Mouse (Mus musculus): ENCODE results near the gene Ctdspl.
A peak's percentile ranks its signal among the peaks of the same experiment; 100 is the strongest.

Ctdspl gene

DNA sequence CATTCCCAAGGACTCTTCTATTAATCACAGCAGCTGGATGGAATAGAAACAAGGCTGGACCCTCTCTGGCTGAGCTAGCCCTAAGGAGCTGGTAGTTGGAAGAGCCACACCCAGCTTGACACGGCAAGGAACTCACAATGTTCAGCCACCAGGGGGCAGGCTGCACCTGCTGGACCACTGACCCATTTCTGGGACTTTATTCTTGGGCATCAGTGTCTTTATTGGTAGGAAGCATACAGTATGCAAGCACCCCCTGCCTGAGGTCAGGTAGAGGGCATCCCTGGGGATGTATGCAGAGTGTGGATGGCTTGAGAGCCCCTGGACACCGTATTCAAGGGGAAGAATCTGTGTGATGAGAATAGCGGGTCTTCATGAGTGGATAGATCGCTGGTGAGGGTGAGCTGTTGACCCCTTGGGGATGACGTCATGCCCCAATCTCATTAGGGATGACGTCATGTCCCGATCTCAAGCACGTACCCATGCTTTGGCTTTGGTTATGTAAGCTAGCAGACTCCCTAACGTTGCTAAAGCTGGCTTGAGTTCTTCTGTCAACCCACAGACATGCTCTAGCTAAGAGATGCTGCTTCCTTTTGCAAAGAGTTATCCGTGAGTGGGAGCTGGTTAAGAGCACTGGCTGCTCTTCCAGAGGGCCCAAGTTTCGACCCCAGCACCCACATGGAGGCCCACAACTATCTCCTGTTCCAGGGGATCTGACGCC is 5.3 kb upstream of the Ctdspl start:
- peak; percentile 71 for DNase-seq (ENCODE audit: low spot score)

DNA sequence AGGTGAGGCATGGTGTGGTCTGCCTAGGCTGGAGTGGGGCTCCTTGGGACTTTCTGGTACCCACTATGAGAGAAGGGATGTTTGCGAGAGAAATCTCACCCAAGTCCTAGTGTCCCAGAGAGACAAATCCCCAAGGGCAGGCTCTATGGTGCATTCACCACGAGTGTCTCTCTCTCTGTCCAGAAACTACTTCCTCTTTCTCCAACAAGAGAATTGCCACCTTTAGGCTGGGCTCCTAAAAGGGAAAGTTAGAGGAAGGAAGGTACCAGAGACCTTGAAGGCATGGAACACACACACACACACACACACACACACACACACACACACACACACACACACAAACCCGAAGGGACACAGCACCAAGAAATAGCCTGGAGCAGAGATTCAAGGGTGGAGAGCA is 4.3 kb upstream of the Ctdspl start:
- DNase-seq (ENCODE audit: low spot score), result no peak

DNA sequence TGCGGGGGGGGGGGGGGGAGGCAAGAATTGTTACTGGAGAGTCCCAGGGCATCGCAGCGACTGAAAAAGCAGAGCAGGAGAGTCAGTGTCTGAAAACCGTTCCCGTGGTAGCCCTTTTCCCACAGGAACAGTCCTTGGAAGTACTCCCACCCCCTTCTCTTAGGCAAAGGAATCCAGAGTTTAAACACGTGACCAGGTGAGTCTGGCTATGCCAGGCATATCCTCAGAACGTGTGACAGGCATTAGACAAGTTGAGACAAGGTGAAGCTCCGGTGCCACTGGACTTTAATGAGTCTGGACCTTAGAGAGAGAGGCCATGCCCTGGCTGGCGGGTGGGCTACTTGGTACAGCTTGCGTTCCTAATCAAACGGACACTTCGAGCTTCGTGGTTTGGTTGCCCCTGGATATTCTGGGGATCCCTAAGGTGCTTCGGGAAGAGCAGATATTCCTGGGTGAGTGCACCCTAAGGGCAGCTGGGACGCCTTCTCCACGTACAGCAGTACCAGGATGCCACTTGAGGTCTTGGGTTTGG is 1.6 kb upstream of the Ctdspl start:
- no peak for DNase-seq (ENCODE audit: low spot score)

DNA sequence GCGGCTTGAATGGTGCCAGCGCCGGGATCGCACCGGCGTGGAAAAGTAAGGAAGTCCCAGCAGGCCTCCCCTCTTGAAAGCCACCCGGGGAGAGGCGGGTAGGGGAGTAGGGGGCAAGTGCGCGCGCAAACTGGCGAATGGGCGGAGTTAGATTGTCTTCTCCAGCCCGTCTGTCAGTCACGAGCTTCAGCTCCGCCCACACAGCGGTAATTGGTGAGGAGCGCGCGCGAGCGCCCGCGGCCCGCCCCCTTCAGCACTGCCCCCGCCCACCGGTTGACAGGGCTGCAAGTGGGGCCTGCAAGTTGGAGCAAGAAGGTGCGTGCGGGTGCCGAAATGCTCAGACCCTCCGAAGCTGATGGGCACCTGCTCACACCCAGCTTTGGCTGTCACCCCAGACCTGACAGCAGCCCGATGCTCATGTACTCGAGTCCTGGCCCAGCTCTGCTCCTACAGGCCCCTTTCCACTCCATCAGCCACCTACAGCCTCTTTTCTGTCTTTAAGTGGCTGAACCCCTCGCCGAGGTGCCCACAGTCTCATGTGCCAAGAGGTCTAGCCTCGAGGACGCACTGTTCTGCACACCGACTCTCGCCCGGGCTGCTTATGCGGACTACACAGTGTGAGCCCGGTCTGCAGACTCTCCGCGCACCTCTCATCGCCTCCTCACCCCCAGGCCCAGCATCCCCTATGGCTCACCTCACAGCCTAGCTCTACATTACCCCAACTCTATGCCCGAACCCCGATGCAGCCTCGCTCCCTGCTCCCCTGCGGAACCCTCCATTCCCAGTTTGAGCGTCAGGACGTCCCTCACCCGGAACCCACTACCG is 755 bp upstream of the Ctdspl start:
- peak; percentile 92 for DNase-seq (ENCODE audit: low spot score)

GRCm38 (mm10) chr9:118926688-118927321 is 552 bp downstream of the Ctdspl start:
- DNase-seq (ENCODE audit: low spot score), result no peak

- DNase-seq (ENCODE audit: low spot score), result no peak
Measured at GRCm38 (mm10) chr9:118927501-118927900, 1.2 kb downstream of the Ctdspl start.

- DNase-seq (ENCODE audit: low spot score), result no peak
Measured at GRCm38 (mm10) chr9:118928007-118928406, 1.8 kb downstream of the Ctdspl start.

DNA sequence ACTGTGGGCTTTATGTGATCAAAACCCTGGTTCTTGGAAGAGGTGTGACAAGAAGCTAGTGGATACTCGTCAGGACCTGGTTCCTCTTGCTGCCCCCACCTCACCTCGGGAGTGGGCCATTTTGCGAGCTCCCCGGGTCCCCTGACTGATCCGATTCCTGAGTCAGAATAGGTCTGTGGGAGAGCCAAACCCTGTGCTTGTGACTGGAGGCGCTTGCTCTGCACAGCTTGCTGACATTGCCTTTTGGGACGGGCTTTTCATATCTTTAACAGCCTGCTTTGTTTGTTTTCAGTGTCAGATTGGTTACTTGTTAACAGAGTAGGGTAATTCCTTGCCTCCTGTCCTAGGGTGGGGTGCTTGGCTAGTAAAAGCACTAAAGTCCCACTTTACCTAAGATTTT is 2.4 kb downstream of the Ctdspl start:
- no peak for DNase-seq (ENCODE audit: low spot score)

DNA sequence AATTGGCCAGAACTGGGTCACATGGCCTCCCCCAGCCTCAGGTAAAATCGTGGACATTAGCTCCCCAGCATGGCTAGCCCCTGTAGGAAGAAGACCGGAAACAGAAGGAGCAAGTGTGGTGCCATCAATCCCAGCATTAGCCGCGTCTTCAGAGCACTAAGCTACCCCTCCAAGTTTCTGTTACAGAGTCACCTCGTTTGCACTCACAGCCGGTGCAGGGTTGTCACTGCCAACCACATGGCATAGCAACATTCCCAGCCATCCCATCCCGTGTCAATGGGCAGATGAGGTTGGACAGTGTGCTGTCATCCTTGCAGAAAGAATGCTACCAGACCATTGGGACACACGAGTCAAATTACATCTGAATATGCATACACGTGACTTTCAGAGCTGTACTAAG is 4.4 kb downstream of the Ctdspl start:
- no peak for DNase-seq (ENCODE audit: low spot score)

DNA sequence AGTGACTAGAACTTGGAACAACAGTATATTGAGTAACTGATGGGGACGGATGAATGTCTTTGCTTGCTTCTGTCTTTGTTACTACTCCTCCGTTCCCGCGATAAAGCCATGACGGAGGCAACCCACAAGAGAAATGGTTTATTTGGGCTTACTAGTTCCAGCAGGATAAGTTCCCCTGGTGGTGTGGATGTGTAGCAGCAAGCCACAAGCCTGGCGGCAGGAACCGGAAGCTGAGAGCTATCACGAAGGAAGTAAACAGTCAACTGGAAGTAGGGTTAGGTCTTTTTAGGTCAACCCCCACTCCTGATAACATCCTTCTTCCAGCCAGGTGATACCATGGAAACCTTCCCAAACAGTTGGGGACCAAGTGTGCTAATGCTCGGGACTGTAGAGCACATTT is 7.5 kb downstream of the Ctdspl start:
- no peak for DNase-seq (ENCODE audit: low spot score)

DNA sequence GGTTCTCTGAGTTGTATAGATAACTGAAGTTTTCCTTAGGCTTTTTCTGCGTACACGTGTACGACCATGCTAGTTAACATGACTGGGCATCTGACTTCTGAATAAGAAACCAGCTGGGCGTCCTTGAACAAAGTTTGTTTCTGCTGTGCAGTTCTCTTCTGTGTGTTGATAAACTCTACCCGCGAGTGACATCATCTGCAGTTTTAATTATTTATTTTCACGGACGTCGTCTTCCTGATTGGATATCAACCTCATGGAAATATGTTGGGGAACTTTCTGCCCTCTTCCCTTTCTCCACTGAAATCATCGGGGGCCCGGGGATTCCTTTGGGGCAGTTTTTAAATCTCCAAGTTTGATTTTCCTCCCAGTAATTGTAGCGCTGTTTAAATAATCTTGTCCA is 8.1 kb downstream of the Ctdspl start:
- DNase-seq (ENCODE audit: low spot score), result no peak

GRCm38 (mm10) chr9:118935098-118935497 is 8.8 kb downstream of the Ctdspl start:
- DNase-seq (ENCODE audit: low spot score), result no peak

DNA sequence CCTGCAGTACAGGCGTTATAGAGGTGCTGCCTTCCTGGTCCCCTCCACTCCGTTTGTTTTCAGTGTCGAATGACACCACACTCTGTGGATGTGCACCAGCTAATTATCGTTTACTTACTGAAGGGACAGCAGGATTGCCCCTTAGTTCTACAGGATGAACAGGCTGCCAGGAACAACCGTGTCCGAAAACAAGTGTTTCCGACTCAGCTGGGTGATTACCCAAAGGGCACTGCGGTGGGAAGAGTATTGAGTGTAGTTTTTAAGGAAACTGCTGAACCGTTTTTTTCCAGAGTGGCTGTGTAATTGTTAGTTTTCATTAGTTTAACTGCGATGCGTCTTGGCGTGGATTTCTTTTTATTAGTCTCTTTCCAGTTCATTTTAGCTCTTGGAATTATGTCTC is 9.8 kb downstream of the Ctdspl start:
- no peak for DNase-seq (ENCODE audit: low spot score)

- DNase-seq (ENCODE audit: low spot score), result no peak
Measured at GRCm38 (mm10) chr9:118937515-118937914, 11.3 kb downstream of the Ctdspl start.

- no peak for DNase-seq (ENCODE audit: low spot score)
Measured at GRCm38 (mm10) chr9:118939410-118939809, 13.2 kb downstream of the Ctdspl start.

- no peak for DNase-seq (ENCODE audit: low spot score)
Measured at GRCm38 (mm10) chr9:118939831-118940230, 13.6 kb downstream of the Ctdspl start.

DNA sequence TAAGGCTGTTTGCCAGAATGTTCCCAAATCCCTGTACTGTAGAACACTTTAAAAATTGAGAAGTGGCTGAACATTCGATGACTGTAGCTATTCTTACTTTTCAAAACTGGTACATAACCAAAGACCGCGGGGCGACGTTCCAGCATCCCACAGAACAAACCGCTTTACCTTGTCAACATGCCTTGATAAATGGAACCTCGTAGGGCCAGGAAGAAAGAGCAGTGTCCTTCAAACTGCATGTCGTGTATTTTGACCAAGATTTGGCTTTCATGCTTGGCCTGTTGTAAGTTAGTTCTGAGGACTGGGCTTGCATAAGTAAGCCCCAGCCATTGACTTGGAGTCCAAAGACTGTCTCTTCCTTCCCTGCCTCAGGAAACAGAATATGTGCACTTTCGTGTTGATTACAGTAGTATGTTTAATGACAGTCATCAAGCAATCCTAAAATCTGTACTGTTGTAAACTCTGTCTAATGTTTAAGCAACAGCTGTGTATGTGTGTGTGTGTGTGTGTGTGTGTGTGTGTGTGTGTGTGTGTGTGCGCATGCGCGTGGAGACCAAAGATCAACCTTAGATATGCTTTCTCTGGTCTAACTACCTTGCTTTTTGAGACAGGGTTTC is 14.4 kb downstream of the Ctdspl start:
- no peak for DNase-seq (ENCODE audit: low spot score)

DNA sequence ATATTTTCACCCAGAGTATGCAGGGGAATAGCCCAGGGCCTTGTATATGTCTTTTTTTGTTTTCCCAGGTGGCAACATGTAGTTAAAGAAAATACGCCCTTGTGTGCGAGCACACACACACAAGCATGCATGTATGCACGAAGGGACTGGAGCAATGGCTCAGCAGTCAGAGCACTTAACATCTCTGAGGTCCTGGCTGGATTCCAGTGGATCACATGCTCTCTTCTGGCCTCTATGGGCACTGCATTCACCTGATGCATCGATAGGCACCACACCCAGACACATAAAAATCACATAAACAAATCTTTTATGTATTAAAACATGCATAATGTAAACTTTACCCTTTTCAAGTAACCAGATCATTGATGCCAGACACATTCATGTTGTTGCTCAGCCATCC is 15.8 kb downstream of the Ctdspl start:
- DNase-seq (ENCODE audit: low spot score), result no peak

DNA sequence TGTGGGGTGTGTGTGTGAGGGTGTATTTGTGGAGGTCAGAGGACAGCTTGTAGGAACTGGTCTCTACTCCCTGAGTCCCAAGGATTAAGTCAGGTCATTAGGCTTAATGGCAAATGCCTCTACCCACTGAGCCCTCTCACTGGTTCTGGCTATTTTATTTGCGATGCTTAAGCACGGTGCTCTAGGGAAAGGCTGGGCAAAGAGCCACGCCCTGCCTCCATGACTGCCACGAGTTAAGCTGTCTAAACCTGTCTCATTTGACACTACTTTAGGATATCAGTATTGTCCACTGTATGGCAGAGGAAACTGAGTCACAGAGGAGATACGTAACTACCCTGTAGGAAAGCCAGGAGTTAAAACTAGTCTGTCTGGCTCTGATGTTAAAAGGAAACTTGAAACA is 17.7 kb downstream of the Ctdspl start:
- DNase-seq (ENCODE audit: low spot score), result no peak

DNA sequence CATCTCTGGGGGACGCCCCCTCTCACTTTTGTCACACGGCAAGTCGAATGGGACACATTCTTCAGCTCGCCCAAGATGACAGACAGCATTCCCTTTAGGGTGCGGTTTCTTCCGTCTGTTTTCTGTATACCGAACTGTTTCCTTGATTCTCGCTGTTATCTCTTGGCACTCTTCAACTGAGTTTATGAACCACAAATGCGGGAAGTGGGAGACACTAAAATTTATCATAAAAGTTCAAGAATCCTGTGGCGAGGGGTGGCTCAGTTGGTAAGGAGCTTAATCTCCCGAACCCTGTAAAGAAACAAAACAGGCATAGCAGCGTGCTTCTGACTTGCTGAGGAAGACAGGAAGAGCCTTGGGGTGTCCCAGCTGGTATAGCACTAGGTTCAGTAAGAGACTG is 18.1 kb downstream of the Ctdspl start:
- no peak for DNase-seq (ENCODE audit: low spot score)

DNA sequence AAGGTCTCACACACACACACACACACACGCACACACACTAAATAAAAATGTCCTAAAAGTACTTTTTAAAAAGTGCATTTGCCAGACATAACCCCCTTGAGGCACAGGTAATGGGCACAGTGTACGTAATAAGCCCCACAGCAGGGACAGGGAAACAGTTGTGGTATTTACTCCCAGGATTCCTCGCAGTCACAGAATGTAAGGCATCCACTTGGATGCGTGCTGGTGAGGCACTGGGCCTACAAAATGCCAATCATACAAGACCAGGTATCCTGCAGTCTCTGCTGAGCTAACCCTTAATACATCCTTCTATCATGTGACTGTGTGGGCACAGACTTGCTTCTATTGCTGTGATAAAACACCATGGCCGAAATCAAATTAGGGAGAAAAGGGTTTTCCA is 22.2 kb downstream of the Ctdspl start:
- DNase-seq (ENCODE audit: low spot score), result no peak

- DNase-seq (ENCODE audit: low spot score), result no peak
Measured at GRCm38 (mm10) chr9:118949124-118949523, 22.9 kb downstream of the Ctdspl start.

Data from layer of hippocampus, adult 9-10 months (tissue).